Mouse (Mus musculus) embryo, embryonic 11 days (tissue): ENCODE measurements around the gene Samd5.

ENCODE experiments used
- DNase-seq: peaks from one replicate; pipeline ENCODE4 v3.0.0-alpha.2; 2015

Samd5 gene

DNA sequence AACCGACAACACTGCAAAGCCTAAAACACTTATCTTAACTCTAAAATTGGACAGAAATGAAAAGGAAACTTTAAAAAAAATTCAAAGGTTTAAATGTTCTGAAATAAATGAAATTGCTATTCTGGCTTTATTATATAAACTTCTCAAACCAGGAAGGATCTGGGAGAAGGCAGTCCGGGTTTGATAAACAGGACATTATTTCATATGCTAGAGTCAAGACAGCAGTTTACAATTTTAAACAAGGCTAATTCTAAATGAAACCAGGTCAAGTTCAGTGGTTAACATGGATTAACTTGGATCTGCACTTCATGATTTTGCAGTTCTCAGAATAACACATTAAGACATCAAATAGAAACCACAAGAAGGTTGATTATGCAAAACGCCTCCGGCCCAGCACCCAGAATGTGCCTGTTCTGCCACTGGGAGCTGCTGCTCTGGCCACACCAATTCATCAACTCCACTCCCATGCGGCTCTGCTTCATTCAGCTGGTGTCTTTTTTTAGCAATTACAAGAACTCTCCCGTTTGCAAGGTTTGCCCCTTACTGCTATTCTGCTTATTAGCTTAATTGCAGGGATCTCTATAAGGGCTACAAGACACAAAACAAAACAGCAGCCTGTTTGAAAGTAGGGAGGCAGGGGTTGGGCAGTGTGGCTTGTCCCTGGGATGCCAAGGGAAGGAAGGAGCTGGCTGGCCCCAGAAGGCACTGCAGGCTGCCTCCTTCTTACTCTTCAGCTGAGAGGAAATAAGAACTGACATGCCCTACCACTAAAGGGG is 24.8 kb downstream of the Samd5 start:
- no peak for DNase-seq

DNA sequence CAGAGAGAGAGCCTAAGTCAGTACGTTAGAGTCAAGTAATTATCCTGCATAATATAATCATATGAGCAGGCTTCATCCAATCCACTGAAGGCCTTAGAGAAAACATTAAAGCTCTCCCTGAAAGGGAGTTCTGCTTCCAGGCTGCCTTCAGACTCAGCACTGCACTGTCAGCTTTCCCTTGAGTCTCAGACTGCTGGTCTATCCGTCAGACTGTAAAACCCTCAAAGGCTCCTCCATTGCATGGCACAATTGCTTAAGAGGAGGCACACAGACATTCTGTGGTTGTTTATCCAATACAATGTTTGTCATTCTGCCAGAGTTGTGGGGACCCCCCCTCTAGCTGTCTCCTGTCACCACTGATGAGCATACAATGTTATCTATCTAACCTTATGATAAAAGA is 26.5 kb downstream of the Samd5 start:
- no peak for DNase-seq

DNA sequence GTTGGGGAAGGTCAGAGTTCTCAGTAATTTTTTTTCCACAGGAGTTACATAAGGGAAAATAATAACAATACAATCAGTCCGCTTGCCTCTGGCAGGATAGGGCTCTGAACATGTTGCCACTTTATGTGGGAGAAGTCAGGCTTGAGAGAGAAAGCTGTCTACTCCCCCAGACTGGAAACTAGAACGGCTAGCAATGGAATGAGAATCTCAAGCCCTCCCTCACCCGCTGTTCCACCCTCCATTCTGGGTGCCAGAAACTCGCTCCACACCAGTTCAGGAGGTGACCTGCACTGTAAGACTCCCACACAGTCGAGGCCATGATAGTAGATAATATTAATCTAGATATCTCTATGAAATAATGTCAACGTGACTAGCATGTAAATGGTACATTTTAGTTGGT is 27.3 kb downstream of the Samd5 start:
- DNase-seq, result no peak

DNA sequence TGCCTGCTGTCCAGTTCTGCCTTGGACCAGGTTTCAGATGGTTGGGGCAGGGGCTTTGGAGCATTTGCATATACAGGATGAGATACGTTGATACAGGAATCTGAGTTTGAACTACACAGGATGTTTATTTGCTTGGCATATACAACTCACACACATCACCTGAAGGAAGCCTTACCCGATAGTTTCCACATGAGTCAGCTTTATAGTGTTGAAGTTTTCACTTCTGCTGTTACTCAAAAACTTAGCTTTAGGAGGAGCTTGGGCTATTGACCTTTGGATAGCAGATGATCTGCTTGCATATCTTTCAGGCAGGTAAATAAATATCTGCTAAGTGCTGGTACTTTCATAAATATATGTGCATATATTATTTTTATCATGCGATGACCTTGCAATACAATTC is 28.6 kb downstream of the Samd5 start:
- no peak for DNase-seq

DNA sequence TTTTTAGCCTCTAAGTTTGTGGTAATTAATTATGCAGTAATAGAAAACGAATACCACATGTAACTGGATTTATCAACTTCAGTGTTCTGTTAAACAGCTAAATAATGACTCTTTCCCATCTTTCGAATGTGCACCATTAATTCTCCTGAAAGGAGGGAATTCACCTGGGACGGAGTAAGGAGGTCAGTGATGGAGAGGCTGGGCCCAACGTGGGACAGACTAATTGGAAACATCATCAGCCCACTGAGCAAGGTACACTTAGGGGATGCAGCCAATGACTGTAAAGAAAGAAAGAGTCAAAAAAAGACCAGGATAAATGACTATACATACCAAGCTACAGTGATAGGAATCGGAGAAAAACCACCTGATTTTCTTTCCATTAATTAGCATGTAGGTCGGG is 31.5 kb downstream of the Samd5 start:
- no peak for DNase-seq

DNA sequence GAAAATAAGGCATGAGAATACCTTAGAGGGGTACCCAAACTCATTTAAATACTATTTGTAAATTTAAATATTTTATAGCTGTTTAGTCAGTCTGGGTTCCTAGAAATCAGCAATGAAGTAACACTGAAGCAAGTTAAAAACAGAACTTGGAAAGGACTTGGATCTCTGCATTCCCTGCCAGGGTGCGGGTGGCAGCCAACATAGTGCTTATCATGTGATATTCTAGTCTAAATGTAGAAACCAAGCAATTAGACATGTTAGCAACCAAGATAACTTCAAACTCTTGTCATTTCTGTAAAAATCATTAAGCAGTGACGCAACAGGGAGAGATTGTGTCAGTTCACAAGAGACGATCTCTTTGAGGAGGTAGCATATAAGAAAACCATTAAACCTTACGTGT is 32.9 kb downstream of the Samd5 start:
- DNase-seq, result no peak

DNA sequence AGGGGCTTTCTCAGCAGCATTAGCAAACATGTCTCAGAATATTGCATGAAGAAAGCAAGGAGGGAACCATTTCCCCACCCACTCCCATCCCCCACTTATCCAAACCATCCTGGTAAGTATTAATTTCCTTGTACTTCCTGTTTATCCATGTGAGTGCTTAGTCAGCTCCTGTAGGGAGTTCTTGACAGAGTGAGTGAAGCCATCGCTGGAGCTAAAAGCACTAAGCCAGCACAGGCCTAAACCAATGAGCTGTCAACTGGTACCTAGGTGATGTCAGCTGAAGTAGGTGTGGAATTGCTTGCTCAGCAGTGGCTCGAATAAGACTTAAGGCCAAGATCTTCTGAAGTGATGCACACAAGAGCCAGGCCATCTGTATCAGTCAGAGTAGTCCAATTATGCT is 34.3 kb downstream of the Samd5 start:
- no peak for DNase-seq

DNA sequence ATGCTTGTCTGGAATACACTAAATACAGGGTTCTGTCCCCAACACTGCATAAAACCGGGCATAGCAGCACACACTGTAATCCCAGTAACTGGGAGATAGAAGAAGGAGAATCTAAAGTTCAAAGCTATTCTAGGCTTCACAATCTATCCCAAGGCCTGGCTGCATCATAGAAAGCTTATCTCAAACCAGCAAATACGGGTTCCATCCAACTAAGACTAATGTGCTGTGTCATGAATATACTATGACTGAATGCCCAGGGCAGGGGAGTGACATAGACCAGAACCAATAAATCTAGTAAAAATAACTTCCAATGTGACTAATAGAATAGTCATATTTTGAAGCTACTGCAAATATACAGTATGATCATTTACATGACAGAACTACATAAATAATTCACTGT is 35.0 kb downstream of the Samd5 start:
- no peak for DNase-seq

DNA sequence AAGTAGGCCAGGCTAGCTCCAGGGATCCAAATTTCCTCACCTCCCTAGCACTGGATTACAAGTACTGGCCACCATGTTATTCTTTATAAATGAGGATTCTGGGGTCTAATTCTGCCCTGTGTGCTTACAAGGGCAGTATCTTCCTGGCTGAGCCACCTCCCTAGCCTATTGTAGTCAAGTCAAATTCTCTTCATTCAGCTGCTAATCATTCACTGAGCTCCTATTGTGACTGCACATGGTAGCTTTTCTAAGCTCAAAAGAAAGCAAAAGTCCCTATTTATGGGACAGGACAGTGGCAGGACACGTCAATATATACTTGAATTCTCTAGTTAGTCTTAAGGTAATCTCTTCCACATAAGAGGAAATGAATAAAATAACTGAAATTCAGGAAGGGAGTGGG is 49.7 kb downstream of the Samd5 start:
- DNase-seq, result no peak

DNA sequence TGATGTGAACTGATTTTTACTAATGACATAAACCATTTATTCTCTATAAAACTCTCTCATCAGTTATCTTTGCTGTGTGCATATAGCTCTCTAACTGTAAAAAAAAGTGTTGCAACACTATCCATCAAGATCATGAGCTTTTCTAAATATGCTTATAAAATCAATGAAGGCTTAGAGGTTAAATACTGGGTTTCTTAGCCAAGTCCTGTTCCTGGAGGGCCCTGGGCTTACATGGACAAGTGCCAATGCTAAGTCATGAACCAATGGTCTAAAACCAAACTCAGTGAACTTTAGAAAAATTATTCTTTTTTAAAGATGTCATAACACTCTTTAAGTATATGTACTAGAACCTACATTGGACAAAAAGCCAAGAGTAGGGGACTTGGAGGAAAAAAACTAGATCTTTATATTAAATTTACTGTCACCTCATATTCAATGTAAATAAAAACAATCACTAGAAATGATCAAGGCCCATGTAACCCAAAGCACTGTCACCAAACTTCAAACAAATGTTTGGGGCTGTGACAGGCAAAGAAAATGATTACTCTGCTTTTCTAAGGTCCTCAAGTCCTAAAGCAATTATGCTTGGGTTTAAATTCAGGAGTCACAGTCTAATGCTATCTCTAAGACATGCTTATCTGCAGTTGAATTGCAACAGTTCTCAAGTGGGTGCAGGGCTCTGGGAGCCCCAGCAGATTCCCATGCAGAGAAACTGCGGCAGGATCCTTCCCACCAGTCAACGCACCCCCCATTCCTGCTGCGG is 52.9 kb downstream of the Samd5 start:
- no peak for DNase-seq

DNA sequence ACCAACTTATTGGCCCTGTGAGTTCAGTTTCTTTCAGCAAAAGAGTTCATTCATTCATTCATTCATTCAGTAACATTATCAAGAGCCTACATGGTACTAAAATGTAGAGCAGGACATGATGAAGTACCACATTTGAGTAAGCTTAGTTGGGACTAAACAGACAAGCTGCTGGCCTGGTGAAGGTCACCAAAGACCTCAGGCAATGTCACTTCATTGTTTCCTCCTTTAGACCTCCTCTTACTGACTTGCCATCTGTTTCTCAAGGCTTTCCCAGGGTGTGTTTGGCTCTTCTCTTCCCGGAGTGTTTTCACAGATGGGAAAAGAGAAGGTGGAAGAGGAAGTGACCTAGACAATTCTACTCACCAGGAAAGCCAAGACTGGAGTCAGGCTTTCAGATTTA is 54.0 kb downstream of the Samd5 start:
- no peak for DNase-seq

DNA sequence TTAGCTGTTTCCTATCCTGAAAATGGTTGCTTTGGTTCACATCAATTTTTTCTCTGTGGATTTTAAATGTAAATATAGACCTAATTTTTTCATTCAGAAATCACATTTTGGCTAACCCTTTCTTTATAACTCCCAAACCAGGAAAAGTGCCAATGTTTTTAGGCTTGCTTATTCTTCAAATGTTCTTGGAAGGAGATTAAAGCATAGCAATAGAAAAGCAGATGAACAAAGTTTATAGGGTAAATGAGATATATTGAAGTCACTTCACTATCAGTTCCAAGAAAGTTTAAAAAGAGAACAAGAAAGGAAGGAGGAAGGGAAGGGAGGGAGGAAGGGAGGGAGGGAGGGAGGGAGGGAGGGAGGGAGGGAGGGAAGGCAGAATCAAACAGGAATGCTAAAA is 60.0 kb downstream of the Samd5 start:
- no peak for DNase-seq

DNA sequence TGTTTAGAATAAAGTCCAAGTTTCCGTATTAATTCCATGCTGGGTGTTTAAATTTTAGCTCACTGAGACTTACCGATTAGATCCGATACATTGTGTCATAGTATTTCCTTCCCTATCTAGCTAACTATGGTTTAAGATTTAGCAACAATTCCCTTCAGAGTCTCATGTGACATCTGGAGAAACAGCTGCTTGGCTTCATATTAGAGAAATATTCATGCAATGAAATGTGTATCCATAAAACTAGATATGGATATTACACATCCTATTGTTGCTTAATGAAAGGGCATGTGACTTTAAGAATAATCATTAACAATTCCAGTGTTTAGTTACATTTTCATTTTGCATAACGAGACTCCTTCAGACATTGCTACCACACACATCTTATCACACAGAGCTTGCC is 66.2 kb downstream of the Samd5 start:
- no peak for DNase-seq

DNA sequence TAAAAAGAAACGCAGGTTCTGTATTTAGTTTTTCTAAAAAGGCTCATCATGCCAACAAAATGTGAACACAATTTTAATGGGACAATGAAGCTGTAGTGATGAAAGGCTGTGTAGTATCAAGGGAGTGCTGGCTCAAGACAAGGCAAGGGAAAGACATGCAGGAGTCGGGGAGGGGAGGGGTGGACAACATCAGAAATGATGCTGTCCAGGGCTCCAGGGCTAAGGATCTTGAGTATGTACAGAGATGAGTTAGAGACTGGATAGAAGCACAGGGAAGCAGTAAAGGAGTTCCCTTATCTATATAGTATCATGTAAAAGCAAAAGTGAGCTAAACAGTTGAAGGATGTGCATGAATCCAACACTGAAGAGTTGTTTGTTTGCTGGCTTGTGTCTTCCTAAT is 67.9 kb downstream of the Samd5 start:
- DNase-seq, result no peak

DNA sequence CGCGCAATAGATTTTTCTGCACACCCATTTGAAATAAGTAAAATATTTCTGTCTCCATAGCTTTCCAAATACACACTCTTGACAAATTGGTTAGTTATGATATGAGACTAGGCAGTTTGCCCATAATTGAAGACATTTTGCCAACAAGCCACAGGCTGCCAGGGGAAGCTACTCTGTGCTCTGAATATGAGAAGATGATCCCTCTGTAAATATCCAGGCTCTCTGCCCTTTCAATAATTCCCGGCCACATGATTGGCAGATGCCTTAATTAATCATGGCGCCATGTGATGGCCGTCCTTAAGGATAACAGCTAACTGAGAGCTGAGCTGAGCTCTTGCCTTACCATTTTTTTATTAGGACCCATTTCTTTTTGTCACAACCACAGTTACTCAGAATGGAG is 69.4 kb downstream of the Samd5 start:
- DNase-seq, result no peak

DNA sequence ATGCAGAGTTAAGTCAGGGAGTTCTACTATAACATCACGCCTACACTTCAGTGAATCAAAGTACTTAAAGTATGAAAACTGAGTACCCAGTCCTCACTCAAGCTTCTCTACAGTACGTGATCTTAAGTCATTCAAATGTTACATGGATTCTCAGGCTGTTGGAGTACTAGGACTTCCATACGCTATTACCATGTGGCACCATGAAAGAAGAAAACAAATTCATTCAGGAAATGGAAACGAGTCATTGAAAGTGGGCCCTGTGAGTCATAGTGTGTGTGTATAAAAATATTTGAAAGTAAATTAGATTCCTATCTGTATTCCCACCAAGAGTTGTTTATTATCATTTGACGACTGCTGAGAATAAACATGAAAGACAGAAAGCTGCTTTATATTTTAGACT is 71.7 kb downstream of the Samd5 start:
- DNase-seq, result no peak

DNA sequence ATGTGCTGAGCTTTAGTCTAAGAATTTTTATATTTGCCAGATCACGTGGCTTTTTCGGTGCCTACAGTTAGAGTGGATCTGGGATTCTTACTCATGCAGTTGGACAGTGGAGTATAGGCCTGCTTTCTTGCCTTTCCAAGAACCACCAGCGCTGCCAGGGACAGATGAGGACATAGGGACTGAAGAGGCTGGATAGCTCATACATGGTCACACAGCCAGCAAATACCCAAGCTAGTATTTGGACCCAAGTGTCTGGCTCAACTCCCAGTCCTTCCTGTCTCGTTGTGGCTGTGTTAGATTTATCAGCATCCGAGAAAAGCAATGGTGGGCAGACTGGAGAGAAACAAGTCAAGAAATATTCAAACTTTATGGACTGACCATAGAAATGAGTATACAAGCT is 72.2 kb downstream of the Samd5 start:
- no peak for DNase-seq

DNA sequence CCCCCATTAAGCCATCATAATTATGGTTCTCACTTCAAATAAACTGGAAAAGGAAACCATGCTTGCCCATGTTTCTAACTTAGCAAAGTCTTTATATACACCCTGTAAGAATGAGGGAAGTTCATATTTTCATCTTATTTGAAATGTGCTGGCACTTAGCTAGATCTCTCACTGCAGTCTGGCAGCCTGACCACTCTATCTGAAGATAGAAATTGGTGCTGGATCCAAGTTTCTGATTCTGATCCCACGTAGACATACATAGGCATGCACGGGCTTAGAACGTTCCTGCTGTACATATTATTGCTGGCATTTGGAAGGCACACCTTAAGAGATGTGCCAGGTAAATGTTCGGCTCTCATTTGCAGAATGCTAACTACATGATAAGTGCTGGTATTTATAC is 72.6 kb downstream of the Samd5 start:
- no peak for DNase-seq

DNA sequence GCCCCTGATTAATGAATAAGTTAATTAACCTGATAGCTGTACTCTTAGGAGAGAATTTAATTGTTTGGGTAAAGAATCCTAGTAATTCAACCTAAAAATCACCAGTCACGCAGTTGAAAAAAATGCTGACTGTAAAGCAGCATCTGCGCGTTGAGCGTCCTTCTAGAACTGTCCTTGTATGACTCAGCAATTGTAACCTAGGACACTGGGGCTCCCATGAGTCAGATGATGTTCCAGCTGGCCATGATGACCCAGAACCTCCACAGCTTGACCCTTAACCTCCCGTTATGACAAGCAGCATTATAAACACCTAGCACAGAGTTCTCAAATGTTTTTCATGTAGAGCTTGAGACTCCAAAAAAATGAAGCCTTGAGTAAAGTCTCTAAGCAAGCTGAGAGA is 78.8 kb downstream of the Samd5 start:
- no peak for DNase-seq

DNA sequence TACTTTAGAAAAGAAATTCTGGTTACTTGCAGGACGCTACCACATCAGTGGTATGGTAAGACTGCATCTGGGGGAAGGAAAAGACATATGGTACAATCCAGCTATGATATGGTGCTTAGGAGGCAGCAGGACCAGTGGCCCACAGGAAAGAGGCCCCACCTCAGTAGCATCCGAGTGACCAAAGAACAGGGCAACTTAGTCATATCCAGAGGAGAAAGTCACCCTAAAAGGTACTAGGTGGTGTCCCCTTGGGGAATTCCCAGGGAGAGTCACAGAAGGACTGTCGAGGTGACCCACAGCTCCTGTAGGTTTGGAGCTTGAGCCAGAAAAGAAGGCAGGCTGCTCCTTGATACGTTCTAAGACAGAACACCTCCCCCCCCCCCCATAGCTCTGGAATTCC is 80.3 kb downstream of the Samd5 start:
- DNase-seq, result no peak

DNA sequence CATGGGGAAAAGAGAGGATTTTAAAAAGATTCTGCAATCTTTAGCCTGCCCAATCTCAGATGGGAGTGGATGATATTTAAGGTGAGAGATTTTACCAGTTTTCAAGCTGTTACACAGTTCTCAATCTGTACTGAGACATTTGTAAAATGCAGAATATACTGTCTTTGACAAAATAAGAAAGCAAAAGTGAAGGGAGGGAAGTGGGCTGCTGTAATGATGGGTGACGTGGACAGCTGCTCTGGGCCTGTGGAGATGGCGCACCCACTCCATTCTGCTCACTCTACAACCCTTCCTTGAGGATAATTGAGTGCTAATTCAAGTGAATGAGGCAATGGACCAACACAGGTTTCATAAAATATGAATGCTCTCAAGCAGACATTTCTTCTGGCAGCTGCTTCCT is 84.4 kb downstream of the Samd5 start:
- DNase-seq, result no peak

DNA sequence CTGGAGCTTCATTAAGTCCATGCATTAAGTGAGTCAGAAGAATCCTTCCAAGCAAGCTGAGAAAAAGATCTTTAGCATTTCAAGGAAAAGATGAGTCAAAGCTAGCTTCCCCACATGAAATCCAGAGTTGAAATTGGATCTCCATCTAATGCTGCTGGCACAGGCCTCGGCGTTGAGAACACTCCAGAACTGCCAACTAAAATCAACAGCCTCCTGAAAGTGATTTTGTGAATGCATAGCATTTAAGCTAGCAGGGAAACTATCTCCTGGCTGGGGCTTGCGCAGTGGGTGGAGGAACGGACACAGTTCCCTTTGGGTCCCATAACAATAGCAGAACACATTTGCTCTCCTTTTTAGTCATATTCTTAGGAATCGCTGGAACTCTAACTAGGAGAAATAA is 88.7 kb downstream of the Samd5 start:
- no peak for DNase-seq

DNA sequence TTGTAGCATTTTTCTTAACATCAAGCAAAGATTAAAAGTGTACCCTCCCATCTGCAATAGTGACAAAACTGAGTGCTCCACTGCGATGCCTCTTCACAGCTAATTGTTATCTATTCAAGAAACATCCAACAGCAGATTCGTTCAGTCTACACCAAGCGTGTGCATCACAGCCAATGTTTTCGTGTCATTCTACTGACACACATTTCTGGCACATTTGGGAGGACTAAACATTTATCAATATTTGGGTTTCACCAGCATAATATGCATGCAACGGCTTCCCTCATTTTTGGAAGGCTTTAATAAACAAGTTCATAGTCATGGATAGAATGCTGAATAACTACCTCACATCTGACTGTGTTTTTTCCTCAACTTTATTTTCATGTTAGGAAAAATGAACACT is 95.6 kb downstream of the Samd5 start:
- DNase-seq, result no peak

DNA sequence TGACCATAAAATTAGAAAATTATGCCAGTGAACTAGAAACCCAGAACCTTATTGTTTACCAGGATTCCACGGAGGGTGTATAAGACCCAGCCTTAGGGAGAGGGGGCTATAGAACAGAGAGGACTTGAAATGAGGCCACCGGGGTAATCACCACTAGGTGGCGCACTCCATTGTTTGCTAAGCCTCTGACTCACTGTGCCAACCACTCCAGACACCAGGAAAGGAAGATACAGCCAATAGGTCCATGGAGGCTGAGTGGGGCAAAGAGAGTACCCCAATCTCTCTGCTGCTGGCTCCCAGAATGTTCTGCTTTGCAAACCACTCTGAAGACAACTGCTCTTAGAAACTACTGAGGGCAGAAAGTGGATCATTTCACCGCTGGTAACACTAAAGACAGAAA is 99.4 kb downstream of the Samd5 start:
- DNase-seq, result peak; percentile 65

DNA sequence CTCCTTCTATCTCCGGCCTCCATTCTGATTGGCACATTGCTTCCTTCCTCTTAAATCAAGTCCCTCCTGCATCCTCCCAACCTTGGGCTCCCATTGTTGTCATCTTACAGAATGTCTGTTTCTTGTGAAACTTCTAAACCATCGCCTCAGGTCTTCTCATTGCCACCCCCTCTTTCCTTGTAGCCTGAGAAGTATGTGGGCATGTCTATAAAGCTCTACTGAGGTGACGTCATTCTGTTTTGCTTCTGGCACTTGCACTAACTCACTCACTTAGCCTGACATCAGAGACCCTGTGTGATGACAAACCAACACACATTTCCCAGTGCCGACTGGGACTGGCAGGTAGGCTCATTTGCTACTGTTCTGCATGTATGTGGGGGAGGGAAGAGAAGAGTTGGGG is 100.9 kb downstream of the Samd5 start:
- DNase-seq, result no peak
